Mouse (Mus musculus) kidney, embryonic 16.5 days (tissue): ENCODE data around the gene Pdk2. TPM values are rescaled to one million over a fixed set of nuclear protein-coding genes. Genes with fewer than 3 reads are reported as not detected.

Experiments
- ATAC-seq: fragments of 200-750 bp; cut with Nextera tagmentation; 2 replicates; pipeline ENCODE4 v1.8.0; 2017; ENCODE audit warnings: moderate TSS enrichment; ENCODE audit not compliant: low FRiP score, low TSS enrichment
- H3K27ac ChIP-seq: fragments of 300-500 bp; sonication (generic); 2 replicates; pipeline ENCODE4 v1.5.1; 2014; ENCODE audit warnings: low read length
- H3K27me3 ChIP-seq: fragments of 300-500 bp; sonication (generic); 2 replicates; pipeline ENCODE4 v1.6.1; 2014; ENCODE audit warnings: low read length, control low read depth, mixed read lengths; ENCODE audit not compliant: insufficient read depth
- H3K36me3 ChIP-seq: fragments of 300-500 bp; sonication (generic); 2 replicates; pipeline ENCODE4 v1.6.1; 2014; ENCODE audit warnings: low read length, control low read depth, mixed read lengths; ENCODE audit not compliant: insufficient read depth
- H3K4me1 ChIP-seq: fragments of 300-500 bp; sonication (generic); 2 replicates; pipeline ENCODE4 v1.6.1; 2014; ENCODE audit warnings: low read length, control low read depth, mixed read lengths; ENCODE audit not compliant: insufficient read depth
- H3K4me2 ChIP-seq: fragments of 300-500 bp; sonication (generic); replicated peaks from 2 replicates; pipeline ENCODE4 v1.6.1; 2014; ENCODE audit warnings: low read depth, low read length
- H3K4me3 ChIP-seq: fragments of 300-500 bp; sonication (generic); 2 replicates; pipeline ENCODE4 v1.5.1; 2014; ENCODE audit warnings: mild to moderate bottlenecking, low read length
- H3K9ac ChIP-seq: fragments of 300-500 bp; sonication (generic); replicated peaks from 2 replicates; pipeline ENCODE4 v1.6.1; 2014; ENCODE audit warnings: low read length
- H3K9me3 ChIP-seq: fragments of 300-500 bp; sonication (generic); 2 replicates; pipeline ENCODE4 v1.6.1; 2016; ENCODE audit warnings: low read length, control low read depth
- WGBS: fragments of 180-500 bp; shearing (Covaris S2); extraction: QIAGEN DNeasy Blood & Tissue Kit; methylation state at CpG from one replicate; pipeline ENCODE4 v1.1.7; 2014; 5-methylcytosine and 5-hydroxymethylcytosine counted together
- polyA plus RNA-seq: library from polyadenylated mRNA; unstranded; fragments of >200 nt; fragmentation: Nextera tagmentation; extraction: Ambion mirVana; gene quantifications from 2 replicates; pipeline ENCODE4 v1.2.1, GENCODE M21; 2015

The Pdk2 gene
- polyA plus RNA-seq, 1 experiment from 2014 or later: 72.3 TPM

GRCm38 (mm10) chr11:95080783-95081182 lies 39.6 kb upstream of the Pdk2 start:
- peaks cover 58% of the 10 kb centered on the region for H3K4me1 ChIP-seq

GRCm38 (mm10) chr11:95079256-95079875 lies 38.2 kb upstream of the Pdk2 start:
- H3K4me3 ChIP-seq: no peak overlapping the region
- no peak overlapping the region for H3K9ac ChIP-seq
- no peak for ATAC-seq
- no peak overlapping the region for H3K4me2 ChIP-seq
- no peaks in the 10 kb centered on the region for H3K36me3 ChIP-seq
- H3K27ac ChIP-seq: peak overlapping the region; percentile 69
- peaks cover 59% of the 10 kb centered on the region for H3K4me1 ChIP-seq
- no peaks in the 10 kb centered on the region for H3K9me3 ChIP-seq
- no peaks in the 10 kb centered on the region for H3K27me3 ChIP-seq
- 60% methylated on average over 6 of the region's 6 CpGs for WGBS

More at GRCm38 (mm10) chr11:95080783-95081182, 39.6 kb upstream of the Pdk2 start:
- Histone ChIP-seq H3K4me3 (no peak overlapping the region), H3K27me3 (no peaks in the 10 kb centered on the region), H3K36me3 (no peaks in the 10 kb centered on the region), H3K27ac (peak overlapping the region; percentile 76), H3K9ac (no peak overlapping the region), H3K4me2 (no peak overlapping the region), H3K9me3 (no peaks in the 10 kb centered on the region)
- ATAC-seq: no peak
- 40% methylated on average over 6 of the region's 6 CpGs for WGBS

GRCm38 (mm10) chr11:95077956-95078355 lies 36.8 kb upstream of the Pdk2 start:
- Histone ChIP-seq H3K36me3 (no peaks in the 10 kb centered on the region), H3K9ac (no peak overlapping the region; the same call in 1 of the 2 replicates), H3K27ac (peak overlapping the region; percentile 38; the same call in 1 of the 2 replicates), H3K9me3 (no peaks in the 10 kb centered on the region), H3K4me1 (peaks cover 59% of the 10 kb centered on the region), H3K4me3 (peak overlapping the region; percentile 5), H3K27me3 (no peaks in the 10 kb centered on the region), H3K4me2 (peak overlapping the region; percentile 82; the same call in 1 of the 2 replicates)
- 50% methylated on average over 7 of the region's 7 CpGs for WGBS
- ATAC-seq: no peak

GRCm38 (mm10) chr11:95076536-95077111 lies 35.5 kb upstream of the Pdk2 start, which contains the start of gene Itga3:
Gene Itga3, minus strand, starts transcription at chr11:95076801.
- H3K27me3 ChIP-seq: no peaks in the 10 kb centered on the region
- no peaks in the 10 kb centered on the region for H3K36me3 ChIP-seq
- H3K27ac ChIP-seq: peak within 1 kb of the TSS; percentile 87
- peaks cover 70% of the 10 kb centered on the region for H3K4me1 ChIP-seq
- H3K4me3 ChIP-seq: peak within 1 kb of the TSS; percentile 70
- under 1% methylated on average over 41 of the region's 51 CpGs for WGBS
- peak within 1 kb of the TSS; percentile 82 for H3K4me2 ChIP-seq
- no peaks in the 10 kb centered on the region for H3K9me3 ChIP-seq
- peak; percentile 77 for ATAC-seq
- peak within 1 kb of the TSS; percentile 77 for H3K9ac ChIP-seq

GRCm38 (mm10) chr11:95076041-95076535 lies 34.9 kb upstream of the Pdk2 start:
- Histone ChIP-seq H3K9ac (peak overlapping the region; percentile 77), H3K36me3 (no peaks in the 10 kb centered on the region), H3K9me3 (no peaks in the 10 kb centered on the region), H3K4me1 (peaks cover 74% of the 10 kb centered on the region), H3K27me3 (no peaks in the 10 kb centered on the region), H3K4me2 (peak overlapping the region; percentile 82), H3K4me3 (peak overlapping the region; percentile 70), H3K27ac (peak overlapping the region; percentile 87)
- under 1% methylated on average over 42 of the region's 42 CpGs for WGBS
- ATAC-seq: peak; percentile 46

- Histone ChIP-seq H3K36me3 (no peaks in the 10 kb centered on the region), H3K4me2 (peak overlapping the region; percentile 82), H3K27me3 (no peaks in the 10 kb centered on the region), H3K9ac (peak overlapping the region; percentile 77), H3K4me3 (peak overlapping the region; percentile 70), H3K9me3 (no peaks in the 10 kb centered on the region), H3K4me1 (peaks cover 74% of the 10 kb centered on the region), H3K27ac (peak overlapping the region; percentile 87)
- peak; percentile 27 for ATAC-seq
- WGBS: 2% methylated on average over 19 of the region's 19 CpGs
These were observed 34.3 kb upstream of the Pdk2 start for GRCm38 (mm10) chr11:95075197-95076040.

- WGBS: 55% methylated on average over 4 of the region's 4 CpGs
- no peaks in the 10 kb centered on the region for H3K36me3 ChIP-seq
- H3K27ac ChIP-seq: peak overlapping the region; percentile 39
- H3K9ac ChIP-seq: peak overlapping the region; percentile 77; the same call in 1 of the 2 replicates
- peaks cover 70% of the 10 kb centered on the region for H3K4me1 ChIP-seq
- no peaks in the 10 kb centered on the region for H3K27me3 ChIP-seq
- H3K4me3 ChIP-seq: peak overlapping the region; percentile 70
- H3K9me3 ChIP-seq: no peaks in the 10 kb centered on the region
- H3K4me2 ChIP-seq: peak overlapping the region; percentile 82
- no peak for ATAC-seq
These were observed 33.5 kb upstream of the Pdk2 start for GRCm38 (mm10) chr11:95074694-95075093.

GRCm38 (mm10) chr11:95073835-95074234 lies 32.7 kb upstream of the Pdk2 start:
- Histone ChIP-seq H3K4me3 (no peak overlapping the region), H3K27ac (no peak overlapping the region)
- ATAC-seq: no peak

GRCm38 (mm10) chr11:95072804-95073203 lies 31.6 kb upstream of the Pdk2 start:
- no peak for ATAC-seq
- no peaks in the 10 kb centered on the region for H3K27me3 ChIP-seq
- peaks cover 51% of the 10 kb centered on the region for H3K4me1 ChIP-seq
- no peak overlapping the region for H3K4me2 ChIP-seq
- H3K9ac ChIP-seq: no peak overlapping the region
- no peaks in the 10 kb centered on the region for H3K36me3 ChIP-seq
- no peak overlapping the region for H3K27ac ChIP-seq
- H3K4me3 ChIP-seq: no peak overlapping the region
- no peaks in the 10 kb centered on the region for H3K9me3 ChIP-seq
- WGBS: 74% methylated on average over 5 of the region's 5 CpGs

More at GRCm38 (mm10) chr11:95073835-95074234, 32.7 kb upstream of the Pdk2 start:
- 66% methylated on average over 4 of the region's 4 CpGs for WGBS
- Histone ChIP-seq H3K36me3 (no peaks in the 10 kb centered on the region), H3K9ac (no peak overlapping the region), H3K27me3 (no peaks in the 10 kb centered on the region), H3K9me3 (no peaks in the 10 kb centered on the region), H3K4me2 (peak overlapping the region; percentile 82; the same call in 1 of the 2 replicates), H3K4me1 (peaks cover 62% of the 10 kb centered on the region)
